Mouse (Mus musculus) adrenal gland (tissue): ENCODE data around the gene Vps41.

Experiments used
- intact Hi-C: fragments of 180-260 bp; cut with DNase I; formaldehyde crosslinking; loops from one replicate; pipeline ENCODE4 v1.15.1; 2025

The Vps41 gene

GRCm38 (mm10) chr13:18868030-18868490 is 151.0 kb downstream of the Vps41 start:
- intact Hi-C loops, result loop anchor here (2.0 kb wide), 2 partner anchors 239 to 267 kb away; no protein-coding TSS in a partner anchor

- intact Hi-C loops, result loop anchor here (2.0 kb wide), 2 partner anchors 238 to 266 kb away; no protein-coding TSS in a partner anchor
These were observed 151.7 kb downstream of the Vps41 start for GRCm38 (mm10) chr13:18868825-18869224.

DNA sequence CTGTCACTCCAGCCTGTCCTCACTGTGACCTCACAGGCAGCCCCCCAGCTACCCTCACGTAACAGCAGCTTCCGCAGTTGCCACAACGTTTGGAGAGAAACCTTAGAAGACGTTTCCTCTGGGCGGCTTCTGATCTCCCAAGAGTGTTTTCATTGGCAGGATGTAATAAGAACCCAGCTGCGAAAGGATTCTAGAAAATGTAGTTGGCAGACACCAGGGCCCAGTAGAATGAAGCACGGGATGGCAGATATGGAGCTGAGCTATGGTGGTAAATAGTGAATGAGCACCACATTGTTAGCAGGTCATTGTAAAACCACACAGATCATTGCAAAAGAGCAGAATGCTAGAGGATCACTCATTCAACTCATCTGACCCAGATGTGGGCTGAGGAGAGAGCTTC is 158.2 kb downstream of the Vps41 start:
- intact Hi-C loops, result no loop called here

GRCm38 (mm10) chr13:18892910-18893309 is 175.8 kb downstream of the Vps41 start:
- intact Hi-C loops, result no loop called here

DNA sequence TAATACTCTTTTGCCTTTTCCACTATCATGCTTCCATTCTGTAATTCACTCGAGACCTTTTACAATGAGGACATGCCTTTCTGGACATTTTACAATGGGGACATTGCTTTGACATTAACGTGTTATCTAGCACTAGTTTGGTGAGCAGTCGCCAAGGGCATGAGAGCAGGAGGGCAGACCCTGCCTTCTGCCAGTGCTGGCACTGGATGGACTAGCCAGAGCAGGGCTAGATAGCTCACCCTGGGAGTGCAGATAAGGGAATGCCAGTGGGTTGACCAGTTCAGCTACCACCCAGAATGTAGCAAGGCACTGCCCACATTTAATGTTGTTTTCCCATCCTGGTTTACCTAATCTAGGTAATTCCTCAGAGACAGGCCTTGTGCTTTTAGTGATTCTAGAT is 179.7 kb downstream of the Vps41 start:
- intact Hi-C loops, result no loop called here

GRCm38 (mm10) chr13:18903623-18904022 is 186.5 kb downstream of the Vps41 start:
- intact Hi-C loops, result no loop called here

DNA sequence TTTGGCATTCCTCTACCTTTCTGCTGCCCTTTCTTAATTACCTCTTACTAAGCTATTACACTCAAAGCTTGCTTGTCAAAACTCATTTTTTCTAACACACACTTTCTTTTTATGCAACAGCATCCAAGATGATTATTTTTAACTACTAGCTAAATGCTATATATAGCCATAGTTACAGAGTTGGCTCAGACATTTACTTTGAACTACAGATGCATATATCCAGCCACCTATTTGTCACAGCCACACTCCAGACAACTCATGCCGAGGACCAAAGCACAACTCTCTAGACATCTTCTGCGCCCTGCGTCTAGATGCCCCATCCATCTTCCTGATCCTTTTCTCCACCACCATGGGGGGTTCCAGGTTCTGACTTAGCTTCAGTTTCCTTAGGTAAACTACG is 197.7 kb downstream of the Vps41 start:
- intact Hi-C loops, result no loop called here
